Mouse (Mus musculus) gastrocnemius, adult 2 months (tissue): Measurements from ENCODE around the gene Capns1. TPM values are rescaled to one million over a fixed set of nuclear protein-coding genes. Genes with fewer than 3 reads are reported as not detected.
"Not testable (repeated sequence)": the region's sequence is repeated elsewhere in the genome, so short reads cannot be mapped to it uniquely, and the experiment has no call there.

Experiments used
- DNase-seq: peaks from one replicate; pipeline ENCODE4 v3.0.0; 2022
- H3K27ac ChIP-seq: fragments of 200-600 bp; 2 replicates; pipeline ENCODE4 v1.8.1; 2022; ENCODE audit warnings: mild to moderate bottlenecking
- H3K4me3 ChIP-seq: fragments of 200-600 bp; 2 replicates; pipeline ENCODE4 v1.8.1; 2022; ENCODE audit warnings: mild to moderate bottlenecking, moderate library complexity
- CTCF ChIP-seq: fragments of 200-600 bp; IDR thresholded peaks from 2 replicates; pipeline ENCODE4 v1.8.1; 2022; ENCODE audit warnings: antibody characterized with exemption, mild to moderate bottlenecking, moderate library complexity
- intact Hi-C: fragments of 180-260 bp; cut with DNase I; formaldehyde crosslinking; loops from one replicate; pipeline ENCODE4 v1.15.1; 2025
- long read RNA-seq, 2 experiments: library from polyadenylated mRNA; stranded (forward); transcript quantifications; one replicate each; pipeline ENCODE4 v2.0.0; 2021
- total RNA-seq, 2 experiments: library from RNA; stranded (reverse); gene quantifications; 2 replicates each; pipeline ENCODE4 v1.2.3; 2021

The Capns1 gene
- 100 to 1,000 TPM; 178 to 186 TPM for total RNA-seq
- long read RNA-seq, experiment 1, transcript Capns1-203 (11 exons, 1,429 nt): major isoform, 10 of 19 reads
- long read RNA-seq, experiment 1, partial matches to known transcripts: 6 of 19 reads
- long read RNA-seq, experiment 1, other reads (novel, unspliced or antisense): 1 of 19 reads
- long read RNA-seq, experiment 2, transcript Capns1-203 (11 exons, 1,429 nt): major isoform, 13 of 27 reads
- long read RNA-seq, experiment 2, partial matches to known transcripts: 9 of 27 reads
- long read RNA-seq, experiment 2, other reads (novel, unspliced or antisense): 2 of 27 reads

DNA sequence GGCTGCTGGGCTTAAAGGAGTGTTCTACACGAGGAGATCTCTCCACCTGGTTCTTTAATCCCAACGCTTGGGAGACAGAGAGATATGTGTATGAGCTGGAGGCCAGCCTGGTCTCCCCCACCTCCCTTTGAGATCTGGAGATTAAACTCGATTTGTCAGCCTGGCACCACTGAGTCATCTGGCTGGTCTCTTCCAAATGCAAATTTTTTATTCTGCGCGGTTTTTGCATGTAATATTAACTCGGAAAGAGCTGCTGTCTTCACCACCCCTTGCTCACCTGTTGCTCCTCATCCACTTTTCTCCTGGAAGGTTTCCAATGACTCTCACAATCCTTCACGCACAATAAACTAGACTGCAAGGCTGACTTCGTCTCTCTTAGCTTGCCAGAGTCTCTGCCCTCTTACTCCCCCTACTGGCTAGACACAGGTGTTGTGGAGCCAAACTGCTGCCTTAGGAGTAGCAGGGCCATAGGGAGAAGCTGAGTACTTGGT, at the start of gene Capns1:
TSS of gene Capns1 (minus strand) at position 331 of the 491 bp plus-strand sequence.
- intact Hi-C loops: loop anchor here (2.0 kb wide), 1 partner anchor 14 kb away; the partner anchor contains the start of gene Cox7a1
- Histone ChIP-seq H3K27ac (peak within 1 kb of the TSS; percentile 40), H3K4me3 (peak within 1 kb of the TSS; percentile 35; the same call in 1 of the 2 replicates)
- TF ChIP-seq CTCF: peak; percentile 91
- peak; percentile 59 for DNase-seq

DNA sequence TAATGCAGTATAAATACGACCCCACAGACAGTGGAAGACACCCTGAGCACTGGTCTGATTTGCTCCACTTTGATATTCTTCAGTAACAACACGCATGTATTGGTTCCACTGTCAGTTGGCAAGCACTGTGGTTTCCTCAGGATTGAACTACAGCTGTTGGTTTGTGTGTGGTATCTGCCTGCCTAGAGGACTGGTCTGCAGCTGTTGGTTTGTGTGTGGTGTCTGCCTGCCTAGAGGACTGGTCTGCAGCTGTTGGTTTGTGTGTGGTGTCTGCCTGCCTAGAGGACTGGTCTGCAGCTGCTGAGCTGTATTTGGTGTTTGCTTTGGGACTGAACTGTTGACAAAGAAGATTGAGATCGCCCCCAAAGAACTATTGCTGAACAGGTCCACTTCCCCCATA, 38.8 kb upstream of the Capns1 start:
- DNase-seq, H3K27ac ChIP-seq, intact Hi-C loops: not testable (repeated sequence)

DNA sequence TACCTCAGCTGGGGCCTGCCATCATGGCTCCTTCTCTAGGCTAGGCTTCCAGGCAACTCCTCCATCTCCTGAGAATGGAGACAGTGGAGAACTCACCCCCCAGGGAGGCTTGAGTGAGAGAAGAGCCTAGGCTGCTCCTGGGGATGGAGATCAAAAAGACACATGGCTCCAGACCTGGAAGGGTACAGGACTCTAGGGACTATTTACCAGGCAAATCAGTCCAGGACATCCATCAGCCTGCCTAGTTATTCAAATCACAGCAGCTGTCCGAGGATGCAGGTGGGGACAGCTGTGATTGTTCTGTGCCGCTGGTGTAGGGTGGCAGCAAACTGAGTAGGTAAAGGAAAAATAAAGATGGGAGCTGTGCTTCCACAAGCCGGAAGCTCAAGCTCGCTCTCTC, 37.0 kb upstream of the Capns1 start, which contains the start of gene Ovol3:
TSS of gene Ovol3 (minus strand) at position 101 of the 400 bp plus-strand sequence.
- no peak for TF ChIP-seq CTCF
- intact Hi-C loops: no loop called here
- Histone ChIP-seq H3K4me3 (no peak within 1 kb of the TSS), H3K27ac (peak within 1 kb of the TSS; percentile 9; the same call in 1 of the 2 replicates)
- no peak for DNase-seq

More for the DNA sequence above, 38.8 kb upstream of the Capns1 start:
- not testable (repeated sequence) for H3K4me3 ChIP-seq

DNA sequence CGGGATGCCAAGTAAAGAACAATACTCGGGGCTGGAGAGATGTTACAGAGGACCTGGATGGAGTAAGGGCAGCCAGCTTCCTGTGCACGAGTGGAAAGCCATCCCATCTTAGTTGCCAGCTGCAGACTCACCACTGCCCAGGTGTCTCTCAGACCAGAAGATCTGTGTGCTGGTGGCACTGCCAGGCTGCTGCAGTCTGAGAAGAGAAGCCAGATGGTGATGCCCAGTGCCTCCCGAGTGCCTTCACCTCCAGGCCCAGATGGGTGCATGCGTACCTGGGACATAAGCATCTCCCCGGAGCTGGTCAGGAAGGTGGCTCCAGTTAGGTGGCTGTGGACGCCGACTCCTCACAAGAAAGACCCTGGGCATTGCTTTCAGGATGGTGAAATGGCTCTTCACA, 36.5 kb upstream of the Capns1 start:
- Histone ChIP-seq H3K27ac (no peak overlapping the region), H3K4me3 (no peak overlapping the region)
- TF ChIP-seq CTCF: no peak
- intact Hi-C loops: no loop called here
- no peak for DNase-seq

DNA sequence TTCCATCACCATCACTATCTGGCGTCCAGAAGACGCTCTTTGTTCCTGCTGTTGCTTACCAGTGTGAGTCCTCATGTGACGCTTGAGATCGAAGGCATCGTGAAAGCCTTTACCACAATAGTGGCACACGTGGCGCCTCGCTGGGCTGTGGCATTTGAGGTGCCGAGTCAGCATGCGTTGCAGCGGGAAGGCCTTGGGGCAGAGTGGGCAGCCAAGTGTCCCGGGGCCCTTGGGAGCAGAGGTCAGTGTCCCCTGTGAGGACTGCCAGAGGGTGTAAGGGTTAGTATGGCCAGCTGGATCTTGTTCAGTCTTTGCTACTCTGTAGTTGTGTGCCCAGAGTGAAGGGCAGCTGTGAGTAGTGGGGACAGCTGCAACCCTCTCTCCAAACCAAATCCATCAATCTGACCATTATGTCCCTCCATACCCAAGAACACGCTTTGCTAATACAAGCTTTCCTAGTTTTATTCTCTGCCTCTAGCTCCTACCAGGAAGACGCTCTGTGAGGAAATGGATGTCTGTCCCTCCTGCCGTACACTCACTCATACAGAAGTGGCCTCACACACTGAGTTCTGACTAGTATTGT, 35.8 kb upstream of the Capns1 start:
- Histone ChIP-seq H3K27ac (peak overlapping the region; percentile 28), H3K4me3 (no peak overlapping the region)
- DNase-seq: peak; percentile 68
- no peak for TF ChIP-seq CTCF
- intact Hi-C loops: no loop called here

DNA sequence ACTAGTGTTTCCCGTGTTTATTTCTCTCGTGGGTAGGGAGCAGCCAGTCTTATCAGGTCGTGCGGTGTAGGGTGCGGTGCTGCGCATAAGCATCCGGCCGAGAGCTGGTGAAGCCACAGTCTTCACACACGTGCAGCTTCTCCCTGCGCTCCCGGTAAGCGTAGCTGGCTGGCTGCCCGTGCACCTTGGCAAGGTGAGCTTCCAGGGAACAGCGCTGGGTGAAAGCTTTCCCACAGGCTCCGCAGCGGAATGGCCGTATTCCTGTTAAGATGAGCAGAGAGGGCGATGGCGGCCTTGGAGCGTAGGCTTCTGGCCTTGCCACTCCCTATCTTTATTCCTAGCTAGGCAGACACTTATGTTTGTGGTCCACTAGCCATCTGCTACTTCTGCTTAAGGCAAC, 34.8 kb upstream of the Capns1 start:
- peak overlapping the region; percentile 28 for H3K27ac ChIP-seq
- peak overlapping the region; percentile 83; the same call in 1 of the 2 replicates for H3K4me3 ChIP-seq
- intact Hi-C loops: no loop called here
- TF ChIP-seq CTCF: no peak
- no peak for DNase-seq

DNA sequence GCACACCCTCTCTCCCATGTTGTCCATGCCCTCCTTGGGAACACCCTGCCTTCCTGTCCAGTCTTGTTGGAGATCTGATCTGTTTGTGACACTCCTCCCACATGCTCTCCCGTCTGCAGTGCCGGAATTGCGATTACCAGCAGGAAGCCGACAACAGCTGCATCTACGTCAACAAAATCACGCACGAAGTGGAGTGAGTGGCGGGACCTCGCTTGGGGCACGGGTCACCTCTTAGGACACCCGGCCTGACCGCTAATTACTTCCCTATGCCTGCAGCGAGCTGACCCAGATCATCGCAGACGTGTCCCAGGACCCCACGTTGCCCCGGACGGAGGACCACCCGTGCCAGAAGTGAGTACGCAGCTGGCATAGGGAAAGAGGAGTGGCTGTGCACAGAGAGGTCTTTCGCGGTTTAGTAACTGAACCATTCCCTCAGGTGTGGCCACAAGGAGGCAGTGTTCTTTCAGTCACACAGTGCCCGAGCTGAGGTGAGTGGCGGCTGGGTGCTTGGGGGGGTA, 34.1 kb upstream of the Capns1 start:
- intact Hi-C loops: loop anchor here (1.0 kb wide), 1 partner anchor 48 kb away; the partner anchor contains the start of genes Thap8 and Wdr62
- peak; percentile 65 for DNase-seq
- Histone ChIP-seq H3K27ac (peak overlapping the region; percentile 98), H3K4me3 (peak overlapping the region; percentile 83)
- peak; percentile 47 for TF ChIP-seq CTCF

DNA sequence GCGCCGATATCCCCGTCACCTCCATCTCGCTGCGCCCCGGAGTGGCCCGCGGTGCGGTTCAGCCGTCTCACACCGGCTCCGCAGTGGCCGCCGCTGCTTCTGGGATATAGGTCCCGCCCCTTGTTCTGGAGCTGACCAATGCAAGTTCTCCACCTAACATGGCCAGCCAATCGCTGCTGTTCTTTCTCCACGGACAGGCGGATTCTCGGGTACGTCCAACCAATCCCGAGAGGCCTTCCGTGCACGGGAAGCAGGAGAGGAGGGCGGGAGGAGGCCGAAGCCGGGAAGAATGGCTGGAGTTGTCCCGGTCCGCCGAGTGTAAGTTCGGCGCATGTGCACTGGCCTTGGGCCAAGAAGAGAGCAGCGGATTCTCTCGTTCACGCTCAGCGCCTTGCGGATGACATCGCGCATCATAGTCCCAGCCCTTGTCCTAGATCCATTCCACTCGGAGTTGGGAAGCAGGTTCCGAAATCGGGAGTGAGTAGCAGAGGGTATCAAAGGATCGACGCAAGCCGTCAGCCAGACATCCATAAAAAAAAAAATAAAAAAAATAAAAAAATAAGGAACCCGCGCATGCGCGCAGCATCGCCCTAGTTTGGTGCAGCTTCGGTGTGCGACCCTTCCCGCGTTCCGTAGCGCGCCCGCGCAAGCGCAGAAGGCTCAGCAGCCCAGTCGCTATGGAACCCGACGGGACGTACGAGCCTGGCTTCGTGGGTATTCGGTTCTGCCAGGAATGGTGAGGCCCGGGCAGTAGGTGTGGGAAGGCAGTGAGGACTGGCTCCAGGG, 33.3 kb upstream of the Capns1 start, which contains the start of the genes Polr2i and Tbcb:
TSS of gene Polr2i (plus strand) at position 280 of the 786 bp plus-strand sequence.
TSS of gene Tbcb (minus strand) at position 604 of the 786 bp plus-strand sequence.
- H3K4me3 ChIP-seq: peak within 1 kb of the TSS; percentile 83
- no peak for TF ChIP-seq CTCF
- H3K27ac ChIP-seq: peak within 1 kb of the TSS; percentile 98
- intact Hi-C loops: loop anchor here (1.0 kb wide), 1 partner anchor 48 kb away; the partner anchor contains the start of genes Thap8 and Wdr62
- peak; percentile 99 for DNase-seq

DNA sequence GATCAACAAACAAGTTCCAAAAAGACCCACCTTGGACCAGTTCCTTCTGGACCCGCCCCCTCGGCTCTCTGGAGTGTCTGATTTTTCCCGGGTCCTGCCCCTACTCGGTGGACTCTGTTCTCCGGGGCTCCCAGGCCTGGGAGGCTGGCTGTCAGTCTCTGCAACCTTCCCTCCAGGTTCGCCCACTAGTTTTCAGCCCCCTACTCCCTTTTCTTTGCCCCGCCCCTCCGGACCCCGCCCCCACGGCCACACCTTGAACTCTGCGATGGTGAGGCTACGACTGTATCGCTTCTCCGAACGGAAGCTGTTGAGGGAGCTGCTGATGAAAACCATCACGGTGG, 32.7 kb upstream of the Capns1 start:
- no peak for DNase-seq
- Histone ChIP-seq H3K27ac (peak overlapping the region; percentile 98), H3K4me3 (peak overlapping the region; percentile 83)
- intact Hi-C loops: no loop called here
- no peak for TF ChIP-seq CTCF

DNA sequence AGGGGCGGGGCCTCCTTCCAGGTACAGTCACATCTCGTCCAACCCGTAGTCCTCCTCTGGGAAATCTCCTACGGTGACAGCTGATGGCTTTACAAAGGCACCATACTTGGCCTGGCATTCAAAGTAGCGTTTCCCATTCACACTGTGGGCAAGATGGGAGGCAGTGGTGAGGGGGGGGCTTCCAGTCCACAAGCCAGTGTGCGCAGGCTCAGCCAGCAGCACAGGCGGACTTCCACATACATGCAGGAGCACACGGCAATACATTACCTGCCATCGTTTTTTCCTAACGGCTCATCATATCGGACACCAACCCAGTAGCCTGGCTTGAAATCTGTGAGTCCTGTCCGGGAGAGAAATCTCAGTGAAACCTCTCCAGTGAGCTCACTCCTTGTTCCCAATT, 25.6 kb upstream of the Capns1 start:
- intact Hi-C loops: no loop called here
- Histone ChIP-seq H3K27ac (no peak overlapping the region), H3K4me3 (no peak overlapping the region)
- no peak for DNase-seq
- TF ChIP-seq CTCF: no peak

DNA sequence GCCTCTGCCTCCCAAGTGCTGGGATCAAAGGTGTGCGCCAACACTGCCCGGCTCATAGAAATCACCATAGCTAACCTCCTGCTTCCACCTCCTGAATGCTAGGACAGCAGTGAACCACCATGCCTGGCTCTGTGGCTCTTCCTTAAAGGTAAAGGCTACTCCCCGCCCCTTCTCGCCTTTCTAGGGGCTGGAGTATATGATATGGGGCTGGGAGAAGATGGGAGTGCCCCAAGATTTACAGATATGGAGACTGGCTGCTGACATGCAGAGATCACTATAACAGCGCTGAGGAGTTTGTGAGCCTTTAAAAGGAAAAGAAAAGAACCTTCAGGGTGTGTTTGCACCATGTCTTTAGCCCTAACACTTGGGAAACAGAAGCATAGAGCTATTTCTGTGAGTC, 23.6 kb upstream of the Capns1 start:
- intact Hi-C loops: no loop called here
- Histone ChIP-seq H3K27ac (no peak overlapping the region), H3K4me3 (no peak overlapping the region)
- no peak for TF ChIP-seq CTCF
- DNase-seq: no peak

DNA sequence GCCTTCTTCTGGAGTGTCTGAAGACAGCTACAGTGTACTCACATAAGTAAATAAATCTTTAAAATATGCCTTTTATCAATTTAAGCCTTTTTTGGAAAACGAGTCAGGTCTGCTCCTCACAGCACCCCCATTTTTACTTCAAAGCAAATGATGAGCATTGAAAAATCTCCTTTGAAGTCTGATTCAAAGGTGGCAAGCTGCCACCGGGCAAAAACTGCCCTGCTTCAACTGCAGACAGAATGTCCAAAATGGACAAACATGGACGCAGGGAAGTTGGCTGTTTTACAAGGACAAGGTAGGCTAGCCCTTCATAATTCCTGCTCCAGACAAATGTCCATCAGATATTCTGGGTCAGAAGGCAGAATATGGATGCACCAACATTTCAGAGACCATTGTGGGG, 22.8 kb upstream of the Capns1 start:
- DNase-seq: no peak
- Histone ChIP-seq H3K4me3 (no peak overlapping the region), H3K27ac (no peak overlapping the region)
- no peak for TF ChIP-seq CTCF
- intact Hi-C loops: no loop called here
